Mouse (Mus musculus) heart, adult 2 months (tissue): ENCODE measurements around the gene Cd3d.

Experiments used
- CTCF ChIP-seq: fragments of 200-600 bp; IDR thresholded peaks from 2 replicates; pipeline ENCODE4 v1.8.1; 2022; ENCODE audit warnings: antibody characterized with exemption, mild to moderate bottlenecking, moderate library complexity
- EP300 ChIP-seq: fragments of 200-500 bp; IDR thresholded peaks from 2 replicates; pipeline ENCODE4 v1.6.1; 2011; ENCODE audit warnings: low read depth, low read length, control low read depth; ENCODE audit not compliant: insufficient read depth
- POLR2A ChIP-seq: fragments of 200-500 bp; IDR thresholded peaks from 2 replicates; pipeline ENCODE4 v1.6.1; 2011; ENCODE audit warnings: mild to moderate bottlenecking, low read depth, low read length, control low read depth; ENCODE audit not compliant: insufficient read depth

- TF ChIP-seq CTCF (no peak), EP300 (no peak), POLR2A (no peak)
Measured at GRCm38 (mm10) chr9:44993268-44993667, 11.7 kb downstream of the Cd3d start.
